Mouse (Mus musculus) heart, embryonic 10.5 days (tissue): ENCODE results near the gene Glis1. TPM values are rescaled to one million over a fixed set of nuclear protein-coding genes. Genes with fewer than 3 reads are reported as not detected.
"Not testable (repeated sequence)": the region's sequence is repeated elsewhere in the genome, so short reads cannot be mapped to it uniquely, and the experiment has no call there.

Experiments
- DNase-seq: peaks from one replicate; pipeline ENCODE4 v3.0.0-alpha.2; 2017; ENCODE audit warnings: low spot score
- H3K27ac ChIP-seq: fragments of 300-500 bp; sonication (generic); 2 replicates; pipeline ENCODE4 v1.5.1; 2016; ENCODE audit warnings: mild to moderate bottlenecking
- H3K27me3 ChIP-seq: fragments of 300-500 bp; sonication (generic); 2 replicates; pipeline ENCODE4 v1.6.1; 2016; ENCODE audit warnings: mild to moderate bottlenecking; ENCODE audit not compliant: poor library complexity, insufficient read depth, severe bottlenecking
- H3K36me3 ChIP-seq: fragments of 300-500 bp; sonication (generic); 2 replicates; pipeline ENCODE4 v1.6.1; 2016; ENCODE audit warnings: mild to moderate bottlenecking, moderate library complexity
- H3K4me1 ChIP-seq: fragments of 300-500 bp; sonication (generic); 2 replicates; pipeline ENCODE4 v1.6.1; 2016; ENCODE audit warnings: mild to moderate bottlenecking
- H3K4me3 ChIP-seq: fragments of 300-500 bp; sonication (generic); 2 replicates; pipeline ENCODE4 v1.5.1; 2016; ENCODE audit warnings: mild to moderate bottlenecking, moderate library complexity
- H3K9me3 ChIP-seq: fragments of 300-500 bp; sonication (generic); 2 replicates; pipeline ENCODE4 v1.6.1; 2016; ENCODE audit warnings: mild to moderate bottlenecking, moderate library complexity
- WGBS: fragments of 180-500 bp; shearing (Covaris S2); methylation state at CpG from one replicate; pipeline ENCODE4 v1.1.7; 2016; 5-methylcytosine and 5-hydroxymethylcytosine counted together
- polyA plus RNA-seq: library from polyadenylated mRNA; unstranded; fragments of >200 nt; fragmentation: Nextera tagmentation; extraction: Ambion mirVana; gene quantifications from 2 replicates; pipeline ENCODE4 v1.2.1, GENCODE M21; 2016

Gene Glis1
- polyA plus RNA-seq, 1 experiment from 2014 or later: 2.0 TPM

DNA sequence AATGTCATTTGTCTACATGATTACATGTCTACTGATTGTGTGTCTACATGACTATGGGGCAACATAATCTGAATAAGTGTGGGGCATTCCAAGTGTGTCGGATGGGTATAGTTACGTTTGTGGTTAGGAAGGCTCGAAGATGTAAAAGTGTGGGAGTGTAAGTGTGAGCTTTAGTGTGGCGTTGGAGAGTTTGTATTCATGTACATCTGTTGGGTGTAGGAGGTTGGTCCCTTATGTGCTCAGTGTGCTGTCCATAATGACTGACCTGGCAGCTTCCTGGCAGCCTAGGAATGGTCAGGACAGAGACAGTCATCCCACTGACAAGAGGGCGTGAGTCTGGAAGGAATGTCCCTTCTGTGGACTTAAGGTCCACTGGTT is 164.2 kb downstream of the Glis1 start:
- 86% methylated on average over 5 of the region's 5 CpGs for WGBS
- peaks cover 59% of the 10 kb centered on the region for H3K4me1 ChIP-seq

GRCm38 (mm10) chr4:107602284-107602683 is 167.9 kb downstream of the Glis1 start:
- Histone ChIP-seq H3K4me1 (peaks cover 51% of the 10 kb centered on the region), H3K9me3 (no peaks in the 10 kb centered on the region), H3K36me3 (no peaks in the 10 kb centered on the region), H3K27me3 (peaks cover 31% of the 10 kb centered on the region), H3K4me3 (no peak overlapping the region), H3K27ac (no peak overlapping the region)
- WGBS: 89% methylated on average over 7 of the region's 7 CpGs
- DNase-seq: no peak

More for the DNA sequence above, 164.2 kb downstream of the Glis1 start:
- not testable (repeated sequence) for H3K36me3 ChIP-seq, H3K9me3 ChIP-seq, DNase-seq
- H3K4me3 ChIP-seq: 0 out of 2 replicates have a peak overlapping the region, but pooled peaks have one; percentile 35
- H3K27ac ChIP-seq: peak overlapping the region; percentile 88
- H3K27me3 ChIP-seq: peaks cover 25% of the 10 kb centered on the region; the same call in 1 of the 2 replicates

DNA sequence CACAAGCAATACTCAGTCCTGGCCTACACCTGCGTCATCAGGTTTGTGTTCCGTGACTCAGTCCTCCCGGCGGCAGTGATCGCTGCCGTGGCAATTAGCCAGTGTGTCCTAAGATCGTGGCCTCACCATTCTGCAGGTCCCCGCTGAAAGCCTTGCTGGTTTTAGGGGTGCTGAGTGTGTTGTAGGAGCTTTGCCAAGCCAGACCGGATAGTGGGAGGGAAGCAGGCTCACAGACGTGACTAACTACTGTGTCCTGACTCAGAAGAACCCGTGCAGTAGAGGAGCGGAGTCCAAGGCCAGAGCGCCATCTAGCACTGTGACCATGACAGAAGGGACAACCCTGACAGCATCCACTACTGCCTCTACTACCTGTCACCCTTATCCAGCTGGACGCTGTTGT is 168.4 kb downstream of the Glis1 start:
- H3K36me3 ChIP-seq: no peaks in the 10 kb centered on the region
- H3K9me3 ChIP-seq: no peaks in the 10 kb centered on the region
- no peak overlapping the region for H3K4me3 ChIP-seq
- H3K27ac ChIP-seq: no peak overlapping the region
- DNase-seq: no peak
- 74% methylated on average over 14 of the region's 14 CpGs for WGBS
- peaks cover 36% of the 10 kb centered on the region for H3K27me3 ChIP-seq
- H3K4me1 ChIP-seq: peaks cover 46% of the 10 kb centered on the region

GRCm38 (mm10) chr4:107603208-107603607 is 168.8 kb downstream of the Glis1 start:
- Histone ChIP-seq H3K36me3 (no peaks in the 10 kb centered on the region), H3K9me3 (no peaks in the 10 kb centered on the region), H3K4me3 (no peak overlapping the region), H3K27ac (no peak overlapping the region), H3K27me3 (peaks cover 38% of the 10 kb centered on the region), H3K4me1 (peaks cover 42% of the 10 kb centered on the region)
- WGBS: 80% methylated on average over 7 of the region's 7 CpGs
- DNase-seq: no peak

DNA sequence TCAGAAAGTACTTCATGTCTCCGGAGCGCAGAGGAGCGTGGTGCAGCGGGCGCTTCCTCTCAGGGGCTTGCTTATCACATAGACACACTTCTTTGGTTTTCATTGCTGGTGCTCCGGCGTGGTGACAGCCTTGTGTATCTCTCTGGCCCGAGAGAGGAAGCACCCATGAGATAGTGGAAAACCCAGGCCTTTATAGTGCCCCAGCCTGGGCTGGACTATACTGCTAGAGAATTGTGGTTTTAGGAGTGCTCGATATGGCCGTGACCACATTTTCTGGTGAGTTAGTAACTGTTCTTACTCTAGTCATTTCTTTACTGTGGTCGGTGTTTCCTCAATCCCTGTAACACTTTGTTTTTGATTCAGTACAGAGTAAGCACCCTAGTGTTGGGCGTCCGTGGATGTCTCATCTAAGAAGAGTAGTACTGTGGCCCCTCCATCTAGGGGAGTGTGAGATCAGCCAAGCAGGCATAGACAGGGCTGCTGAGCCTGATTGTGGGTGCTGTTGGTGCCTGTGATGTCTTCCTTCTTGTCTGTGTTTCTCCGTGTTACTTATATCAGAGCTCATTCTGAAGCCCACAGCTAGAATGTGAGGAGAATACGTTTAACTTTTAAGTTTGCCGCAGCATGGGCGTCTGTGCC is 171.7 kb downstream of the Glis1 start:
- Histone ChIP-seq H3K27me3 (peaks cover 53% of the 10 kb centered on the region), H3K9me3 (no peaks in the 10 kb centered on the region), H3K36me3 (no peaks in the 10 kb centered on the region), H3K4me1 (peaks cover 41% of the 10 kb centered on the region), H3K4me3 (no peak overlapping the region), H3K27ac (0 out of 2 replicates have a peak overlapping the region, but pooled peaks have one; percentile 5)
- 44% methylated on average over 17 of the region's 17 CpGs for WGBS
- peak; percentile 90 for DNase-seq

DNA sequence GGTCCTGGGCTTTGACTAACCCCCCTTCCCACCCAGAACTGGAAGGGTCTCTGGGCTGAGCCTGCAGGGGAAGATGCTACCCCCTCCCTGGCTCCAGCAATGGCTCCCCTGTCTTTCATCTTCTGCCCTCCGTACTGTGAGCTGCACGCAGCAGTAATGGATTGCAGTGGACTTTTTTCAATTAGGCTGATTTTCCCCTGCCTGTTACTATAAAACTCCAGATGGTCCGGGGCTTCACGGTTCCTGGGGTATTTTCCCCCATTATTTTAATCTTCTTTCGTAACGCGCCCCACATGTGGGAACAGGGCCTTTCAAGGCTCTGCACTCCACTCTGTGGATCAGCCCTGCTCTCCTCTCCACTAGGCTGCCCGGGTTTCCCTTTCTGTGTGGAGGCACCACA is 175.4 kb downstream of the Glis1 start:
- WGBS: 84% methylated on average over 8 of the region's 8 CpGs
- no peak for DNase-seq
- Histone ChIP-seq H3K9me3 (no peaks in the 10 kb centered on the region), H3K4me3 (no peak overlapping the region), H3K36me3 (no peaks in the 10 kb centered on the region), H3K27ac (no peak overlapping the region), H3K4me1 (peaks cover 37% of the 10 kb centered on the region), H3K27me3 (peaks cover 62% of the 10 kb centered on the region)

GRCm38 (mm10) chr4:107611888-107612650 is 177.7 kb downstream of the Glis1 start:
- no peaks in the 10 kb centered on the region for H3K9me3 ChIP-seq
- 42% methylated on average over 9 of the region's 9 CpGs for WGBS
- H3K36me3 ChIP-seq: no peaks in the 10 kb centered on the region
- peaks cover 19% of the 10 kb centered on the region for H3K4me1 ChIP-seq
- peaks cover 51% of the 10 kb centered on the region for H3K27me3 ChIP-seq
- H3K27ac ChIP-seq: no peak overlapping the region
- H3K4me3 ChIP-seq: no peak overlapping the region
- no peak for DNase-seq

DNA sequence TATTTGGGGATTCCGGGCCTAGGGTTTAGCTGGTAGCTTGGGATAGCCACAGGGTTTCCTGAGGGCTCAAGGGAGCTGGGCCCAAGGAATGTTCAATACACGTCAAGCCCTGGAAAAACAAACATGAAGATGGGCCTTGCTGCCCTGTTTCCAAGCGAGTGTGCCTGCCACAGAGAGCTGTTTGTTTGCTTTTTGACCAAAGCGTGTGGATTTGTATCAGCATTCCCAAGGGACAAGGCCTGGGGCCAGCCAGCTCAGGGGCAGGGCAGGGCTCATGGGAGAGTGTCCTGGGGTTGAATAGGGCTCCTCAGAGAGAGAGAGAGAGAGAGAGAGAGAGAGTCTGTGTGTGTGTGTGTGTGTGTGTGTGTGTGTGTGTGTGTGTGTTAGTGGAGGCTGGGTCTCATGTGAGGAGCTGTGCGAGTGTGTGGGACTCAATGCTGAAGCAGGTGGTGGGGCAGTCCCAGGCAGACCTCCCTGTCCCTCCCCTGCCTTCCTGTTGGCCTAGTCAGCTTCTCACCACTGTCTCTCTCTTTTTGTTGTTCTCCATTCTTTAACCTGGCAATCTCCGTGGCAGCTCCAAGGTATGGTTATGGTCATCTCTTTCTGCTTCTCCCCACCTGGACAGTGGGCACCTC is 183.3 kb downstream of the Glis1 start:
- H3K4me3 ChIP-seq: no peak overlapping the region
- 46% methylated on average over 6 of the region's 6 CpGs for WGBS
- DNase-seq: no peak
- H3K9me3 ChIP-seq: no peaks in the 10 kb centered on the region
- peaks cover 35% of the 10 kb centered on the region for H3K27me3 ChIP-seq
- H3K27ac ChIP-seq: no peak overlapping the region
- no peaks in the 10 kb centered on the region for H3K36me3 ChIP-seq
- H3K4me1 ChIP-seq: peaks cover 12% of the 10 kb centered on the region

DNA sequence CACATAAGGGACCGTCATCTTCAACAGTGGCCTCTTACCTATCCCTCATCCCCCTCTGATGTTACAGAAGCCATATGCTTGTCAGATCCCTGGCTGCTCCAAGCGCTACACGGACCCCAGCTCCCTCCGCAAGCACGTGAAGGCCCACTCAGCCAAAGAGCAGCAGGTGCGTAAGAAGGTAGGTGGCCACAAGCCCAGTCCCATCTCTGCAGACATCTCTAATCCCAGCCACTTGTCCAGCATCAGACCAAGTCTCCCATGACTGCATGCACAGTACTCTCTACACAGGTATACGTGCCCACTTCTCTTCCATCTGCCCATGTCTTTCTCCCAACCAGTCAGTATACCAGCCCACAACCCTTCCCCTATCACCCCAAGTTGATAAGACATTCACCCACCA is 185.1 kb downstream of the Glis1 start:
- no peak overlapping the region for H3K27ac ChIP-seq
- H3K4me1 ChIP-seq: peaks cover 12% of the 10 kb centered on the region
- peaks cover 38% of the 10 kb centered on the region for H3K27me3 ChIP-seq
- DNase-seq: no peak
- WGBS: 87% methylated on average over 7 of the region's 7 CpGs
- H3K9me3 ChIP-seq: no peaks in the 10 kb centered on the region
- no peak overlapping the region for H3K4me3 ChIP-seq
- H3K36me3 ChIP-seq: no peaks in the 10 kb centered on the region

DNA sequence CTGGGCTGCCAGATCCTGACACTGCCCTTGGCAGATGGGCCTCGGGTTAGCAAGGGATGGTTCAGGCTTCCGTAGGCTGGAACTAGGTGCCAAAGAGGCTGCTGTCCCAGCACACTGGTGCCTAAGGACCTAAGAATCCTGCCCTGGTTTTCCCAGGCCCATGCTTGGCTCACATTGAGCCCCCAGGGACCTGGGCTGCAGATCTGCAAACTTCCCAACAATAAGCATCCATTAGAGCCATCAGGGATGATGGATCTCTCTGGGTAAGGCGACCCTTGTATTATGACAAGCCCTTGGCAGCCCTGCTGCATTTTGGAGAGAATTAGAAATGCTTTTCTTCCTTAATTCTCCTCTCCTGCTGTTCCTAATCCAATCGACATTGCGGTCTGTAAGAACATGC is 187.0 kb downstream of the Glis1 start:
- Histone ChIP-seq H3K36me3 (no peaks in the 10 kb centered on the region), H3K4me1 (peaks cover 23% of the 10 kb centered on the region), H3K27me3 (peaks cover 50% of the 10 kb centered on the region), H3K27ac (no peak overlapping the region), H3K4me3 (no peak overlapping the region), H3K9me3 (no peaks in the 10 kb centered on the region)
- DNase-seq: no peak
- WGBS: 80% methylated on average over 5 of the region's 5 CpGs

GRCm38 (mm10) chr4:107622296-107622695 is 187.9 kb downstream of the Glis1 start:
- 79% methylated on average over 6 of the region's 6 CpGs for WGBS
- H3K36me3 ChIP-seq: no peaks in the 10 kb centered on the region
- DNase-seq: no peak
- no peak overlapping the region for H3K4me3 ChIP-seq
- H3K9me3 ChIP-seq: no peaks in the 10 kb centered on the region
- no peak overlapping the region for H3K27ac ChIP-seq
- H3K27me3 ChIP-seq: peaks cover 52% of the 10 kb centered on the region
- peaks cover 21% of the 10 kb centered on the region for H3K4me1 ChIP-seq

DNA sequence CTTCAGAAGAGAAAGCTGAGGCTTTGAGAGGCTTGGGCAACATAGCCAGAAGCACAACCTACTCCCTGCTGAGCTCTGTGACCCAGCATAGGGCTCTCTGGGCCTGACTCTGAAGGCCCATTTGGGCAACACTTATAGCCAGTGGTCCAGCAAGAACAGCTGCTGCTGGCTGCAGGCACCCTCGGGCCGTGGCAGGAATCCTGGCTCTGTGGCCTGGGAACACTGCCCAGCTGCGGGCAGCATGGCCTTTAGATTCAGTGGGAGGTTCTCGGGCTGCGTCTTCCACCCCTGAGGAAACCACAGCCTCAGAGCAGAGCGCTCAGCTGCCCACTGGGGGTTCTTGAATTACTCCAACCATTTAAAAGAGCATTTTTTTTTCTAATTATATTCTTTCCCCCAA is 189.5 kb downstream of the Glis1 start:
- DNase-seq: no peak
- Histone ChIP-seq H3K36me3 (no peaks in the 10 kb centered on the region), H3K27me3 (peaks cover 61% of the 10 kb centered on the region), H3K4me1 (peaks cover 25% of the 10 kb centered on the region), H3K4me3 (no peak overlapping the region), H3K27ac (peak overlapping the region; percentile 60; the same call in 1 of the 2 replicates), H3K9me3 (no peaks in the 10 kb centered on the region)
- WGBS: 88% methylated on average over 6 of the region's 6 CpGs

DNA sequence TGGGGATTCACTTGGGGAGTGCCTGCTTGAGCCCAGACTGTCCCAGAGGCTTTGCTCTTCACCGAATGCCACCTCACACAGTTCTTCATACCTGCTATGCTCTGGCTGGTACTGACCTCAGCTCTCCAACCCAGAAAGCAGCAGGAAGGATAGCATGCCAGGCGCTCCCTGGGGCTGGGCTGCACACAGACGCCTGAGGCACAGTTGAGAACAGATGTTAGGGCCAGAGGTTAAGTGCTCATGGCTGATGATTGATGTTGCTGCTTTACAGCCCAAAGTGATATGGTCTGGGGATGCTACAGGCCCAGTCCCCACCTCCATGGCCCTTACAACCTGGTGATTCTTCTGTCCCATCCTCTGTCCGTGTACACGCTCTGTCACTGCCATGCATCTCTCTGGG is 190.6 kb downstream of the Glis1 start:
- Histone ChIP-seq H3K4me3 (no peak overlapping the region), H3K27me3 (peaks cover 57% of the 10 kb centered on the region; the same call in 1 of the 2 replicates), H3K27ac (no peak overlapping the region), H3K36me3 (no peaks in the 10 kb centered on the region), H3K4me1 (peaks cover 35% of the 10 kb centered on the region), H3K9me3 (no peaks in the 10 kb centered on the region)
- no peak for DNase-seq
- WGBS: 68% methylated on average over 5 of the region's 5 CpGs
